Comparison of ENCODE assay signal across 23 mouse cellular contexts in the genomic region with DNA sequence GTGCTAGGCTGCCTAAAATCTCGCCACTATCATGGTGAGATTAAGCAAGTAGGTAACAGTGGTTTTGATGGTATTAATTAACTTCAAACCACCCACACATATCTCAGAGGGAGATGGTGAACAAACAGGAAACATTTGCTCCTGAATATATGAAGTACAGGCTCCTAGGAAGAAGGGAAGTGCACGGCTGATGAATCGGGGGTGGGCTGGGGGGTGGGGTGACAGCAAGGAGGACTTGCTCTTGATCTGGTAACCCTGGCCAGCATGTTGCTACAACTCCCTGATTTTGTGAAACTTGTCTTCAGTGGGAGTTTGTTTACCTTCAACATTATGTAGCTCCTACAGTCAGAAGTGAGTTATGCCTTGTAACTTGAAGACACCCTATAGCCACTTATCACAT.
"Had no signal": no experiment of that assay in that cellular context is flagged by ENCODE, and none has a peak within 500 bp of the region (broad histone marks: within the 10 kb centered on the region; RNA-seq: fewer than 3 reads in every experiment).

No protein-coding gene starts in this region.

- H3K27ac ChIP-seq: gastrocnemius, adult 2 months; heart, embryonic 10.5 days; hindbrain, embryonic 13.5 days; hindbrain, embryonic 15.5 days; hindbrain, postnatal 0 days; kidney, postnatal 0 days; limb, embryonic 12.5 days; liver, embryonic 13.5 days; liver, embryonic 15.5 days had no signal

- H3K4me2 ChIP-seq: heart, embryonic 12.5 days; hindbrain, embryonic 13.5 days; hindbrain, embryonic 15.5 days; limb, embryonic 12.5 days; liver, embryonic 11.5 days; liver, embryonic 13.5 days; liver, embryonic 15.5 days had no signal

- ATAC-seq: hindbrain, postnatal 0 days; intestine, embryonic 16.5 days had no signal

- H3K4me3 ChIP-seq: gastrocnemius, adult 2 months; heart, embryonic 10.5 days; heart, embryonic 12.5 days; hindbrain, embryonic 13.5 days; hindbrain, embryonic 15.5 days; limb, embryonic 12.5 days; liver, embryonic 13.5 days; liver, embryonic 15.5 days had no signal

- H3K4me1 ChIP-seq: heart, embryonic 10.5 days; heart, embryonic 12.5 days; hindbrain, embryonic 13.5 days; hindbrain, embryonic 15.5 days; liver, embryonic 13.5 days; liver, embryonic 15.5 days had no signal

- H3K9ac ChIP-seq: heart, embryonic 12.5 days; hindbrain, embryonic 13.5 days; hindbrain, embryonic 15.5 days; limb, embryonic 12.5 days; liver, embryonic 13.5 days; liver, embryonic 15.5 days had no signal

- H3K27me3 ChIP-seq: heart, embryonic 12.5 days; hindbrain, embryonic 13.5 days; hindbrain, embryonic 15.5 days; limb, embryonic 12.5 days; liver, embryonic 13.5 days; liver, embryonic 15.5 days had no signal

- DNase-seq: gastrocnemius, adult 2 months; gastrocnemius, postnatal 10 days; gastrocnemius, postnatal 25 days; heart, adult 18-20 months; heart, postnatal 10 days; kidney, adult 11 months; kidney, postnatal 14 days; kidney, postnatal 36 days; layer of hippocampus, adult 9-11 months; layer of hippocampus, postnatal 36 days; left cerebral cortex, postnatal 4 days; liver; liver, embryonic 13.5 days had no signal

- H3K36me3 ChIP-seq: heart, embryonic 10.5 days; heart, embryonic 12.5 days; hindbrain, embryonic 13.5 days; hindbrain, embryonic 15.5 days; limb, embryonic 12.5 days; liver, embryonic 13.5 days; liver, embryonic 15.5 days had no signal

- H3K9me3 ChIP-seq: heart, embryonic 10.5 days; heart, embryonic 12.5 days; hindbrain, embryonic 13.5 days; hindbrain, embryonic 15.5 days; limb, embryonic 12.5 days; liver, embryonic 13.5 days; liver, embryonic 15.5 days had no signal
